Mouse (Mus musculus) MEL (cell line): ENCODE measurements at regions not wholly inside any gene's neighbourhood (a gene's known extent, or its start where the extent isn't known, plus 50 kb on each side); places are given as distances from the start of the nearest gene placed in this dataset.

Experiments
- DNase-seq: peaks from one replicate; pipeline ENCODE4 v3.0.0; 2011; ENCODE audit warnings: low read depth, low spot score
- H3K27ac ChIP-seq: 2 replicates; pipeline ENCODE4 v1.5.1; 2012; ENCODE audit warnings: low read depth, mild to moderate bottlenecking, control low read depth, low read length, moderate library complexity; ENCODE audit not compliant: control insufficient read depth
- H3K27me3 ChIP-seq, 2 experiments: fragments of 150-350 bp in 1 of 2; sonication (generic) in 1 of 2; 2 replicates each; pipeline ENCODE4 v1.6.1; 2012; ENCODE audit warnings: low read length in 2 of 2, mild to moderate bottlenecking in 2 of 2, improper control_type of control experiment in 1 of 2, moderate library complexity in 1 of 2; ENCODE audit not compliant: insufficient read depth in 2 of 2, control insufficient read depth in 1 of 2
- H3K36me3 ChIP-seq, 2 experiments: 2 replicates each; pipeline ENCODE4 v1.6.1; 2012 to 2014; ENCODE audit warnings: low read length in 2 of 2, improper control_type of control experiment in 1 of 2, inconsistent platforms in 1 of 2, mild to moderate bottlenecking in 1 of 2; ENCODE audit not compliant: insufficient read depth in 2 of 2, control insufficient read depth in 1 of 2
- H3K4me1 ChIP-seq, 2 experiments: fragments of 150-350 bp in 1 of 2; sonication (generic) in 1 of 2; 2 replicates each; pipeline ENCODE4 v1.6.1; 2012; ENCODE audit warnings: low read length in 2 of 2, improper control_type of control experiment in 1 of 2, mild to moderate bottlenecking in 1 of 2; ENCODE audit not compliant: insufficient read depth in 2 of 2, control insufficient read depth in 1 of 2
- H3K4me3 ChIP-seq, 2 experiments: fragments of 150-350 bp in 1 of 2; sonication (generic) in 1 of 2; 2 replicates each; pipeline ENCODE4 v1.5.1; 2012; ENCODE audit warnings: low read depth in 2 of 2, low read length in 2 of 2, mild to moderate bottlenecking in 2 of 2, moderate library complexity in 2 of 2, control low read depth in 1 of 2, improper control_type of control experiment in 1 of 2; ENCODE audit not compliant: control insufficient read depth in 1 of 2, insufficient read depth in 1 of 2
- H3K79me2 ChIP-seq: 2 replicates; pipeline ENCODE4 v1.6.1; 2012; ENCODE audit warnings: mild to moderate bottlenecking, low read length, moderate library complexity; ENCODE audit not compliant: control insufficient read depth, poor library complexity, insufficient read depth
- H3K9ac ChIP-seq: 2 replicates; pipeline ENCODE4 v1.6.1; 2012; ENCODE audit warnings: low read depth, mild to moderate bottlenecking, control low read depth, low read length, moderate library complexity; ENCODE audit not compliant: control insufficient read depth, poor library complexity, severe bottlenecking
- H3K9me3 ChIP-seq: fragments of 150-350 bp; sonication (generic); replicated peaks from 2 replicates; pipeline ENCODE4 v1.6.1; 2012; ENCODE audit warnings: mild to moderate bottlenecking, low read length, improper control_type of control experiment, moderate library complexity; ENCODE audit not compliant: insufficient read depth
- EP300 ChIP-seq, 2 experiments: IDR thresholded peaks; 2 replicates each; pipeline ENCODE4 v1.6.1; 2011; ENCODE audit warnings: improper control_type of control experiment in 2 of 2, low read length in 2 of 2, low read depth in 1 of 2, mild to moderate bottlenecking in 1 of 2
- ETS1 ChIP-seq: IDR thresholded peaks from 2 replicates; pipeline ENCODE4 v1.6.1; 2012; ENCODE audit warnings: low read depth, mild to moderate bottlenecking, inconsistent platforms, low read length, improper control_type of control experiment, moderate library complexity
- GABPA ChIP-seq: IDR thresholded peaks from 2 replicates; pipeline ENCODE4 v1.6.1; 2012; ENCODE audit warnings: low read depth, mild to moderate bottlenecking, inconsistent platforms, low read length, improper control_type of control experiment, moderate library complexity
- HCFC1 ChIP-seq: IDR thresholded peaks from 2 replicates; pipeline ENCODE4 v1.6.1; 2012; ENCODE audit warnings: low read depth, mild to moderate bottlenecking, inconsistent platforms, low read length, improper control_type of control experiment, moderate library complexity
- KAT2A ChIP-seq: conservative IDR thresholded peaks from 2 replicates; pipeline ENCODE4 v1.6.1; 2012; ENCODE audit warnings: low read depth, low read length, improper control_type of control experiment, inconsistent platforms
- MAX ChIP-seq: IDR thresholded peaks from 2 replicates; pipeline ENCODE4 v1.6.1; 2011; ENCODE audit warnings: low read length, improper control_type of control experiment
- MEF2A ChIP-seq: IDR thresholded peaks from 2 replicates; pipeline ENCODE4 v1.6.1; 2014; ENCODE audit warnings: low read depth, mild to moderate bottlenecking, inconsistent platforms, low read length, improper control_type of control experiment; ENCODE audit not compliant: poor library complexity, insufficient replicate concordance, severe bottlenecking; ENCODE audit errors: extremely low read depth
- MYC ChIP-seq: IDR thresholded peaks from 2 replicates; pipeline ENCODE4 v1.6.1; 2011; ENCODE audit warnings: low read depth, mild to moderate bottlenecking, low read length, improper control_type of control experiment, moderate library complexity
- POLR2A ChIP-seq, 2 experiments: IDR thresholded peaks; 2 replicates each; pipeline ENCODE4 v1.6.1; 2011 to 2012; ENCODE audit warnings: low read length in 2 of 2, mild to moderate bottlenecking in 2 of 2, control low read depth in 1 of 2, improper control_type of control experiment in 1 of 2, low read depth in 1 of 2, moderate library complexity in 1 of 2; ENCODE audit not compliant: control insufficient read depth in 1 of 2, insufficient read depth in 1 of 2, poor library complexity in 1 of 2
- POLR2AphosphoS2 ChIP-seq: IDR thresholded peaks from 2 replicates; pipeline ENCODE4 v1.6.1; 2011; ENCODE audit warnings: low read length, improper control_type of control experiment
- POLR2AphosphoS5 ChIP-seq: IDR thresholded peaks from 2 replicates; pipeline ENCODE4 v1.6.1; 2012; ENCODE audit warnings: low read depth, borderline replicate concordance, mild to moderate bottlenecking, inconsistent platforms, low read length, moderate library complexity, mixed read lengths
- RAD21 ChIP-seq: IDR thresholded peaks from 2 replicates; pipeline ENCODE4 v1.6.1; 2011; ENCODE audit warnings: mild to moderate bottlenecking, low read depth, low read length, improper control_type of control experiment
- RCOR1 ChIP-seq: IDR thresholded peaks from 2 replicates; pipeline ENCODE4 v1.6.1; 2012; ENCODE audit warnings: low read depth, mild to moderate bottlenecking, inconsistent platforms, low read length, improper control_type of control experiment
- SIN3A ChIP-seq: IDR thresholded peaks from 2 replicates; pipeline ENCODE4 v1.6.1; 2012; ENCODE audit warnings: low read length, improper control_type of control experiment, inconsistent platforms
- TAL1 ChIP-seq: IDR thresholded peaks from 2 replicates; pipeline ENCODE4 v1.6.1; 2012; ENCODE audit warnings: mild to moderate bottlenecking, inconsistent platforms, low read length, moderate library complexity, mixed read lengths
- TCF12 ChIP-seq: IDR thresholded peaks from 2 replicates; pipeline ENCODE4 v1.6.1; 2014; ENCODE audit warnings: low read depth, mild to moderate bottlenecking, inconsistent platforms, low read length, improper control_type of control experiment, moderate library complexity
- ZKSCAN1 ChIP-seq: IDR thresholded peaks from 2 replicates; pipeline ENCODE4 v1.6.1; 2012; ENCODE audit warnings: low read depth, mild to moderate bottlenecking, inconsistent platforms, low read length, improper control_type of control experiment, moderate library complexity

GRCm38 (mm10) chr2:128263880-128264279, 138.0 kb downstream of the Bcl2l11 start:
- TF ChIP-seq GABPA: no peak
- TF ChIP-seq EP300 (IDR thresholded peaks at IDR 0.05; ENCODE audit: low read depth in 1 of 2, low read length in 2 of 2): no peak
- TF ChIP-seq SIN3A: no peak
- no peak for TF ChIP-seq MEF2A
- no peak for TF ChIP-seq MYC
- TF ChIP-seq MAX: no peak
- TF ChIP-seq KAT2A: no peak
- TF ChIP-seq RCOR1: no peak
- no peak for TF ChIP-seq HCFC1
- no peak for TF ChIP-seq ETS1
- TF ChIP-seq RAD21: no peak
- no peak for TF ChIP-seq POLR2AphosphoS2
- TF ChIP-seq TAL1: no peak
- no peak for TF ChIP-seq TCF12
- no peak for TF ChIP-seq POLR2AphosphoS5
- Histone ChIP-seq H3K36me3 (no peaks in the 10 kb centered on the region), H3K79me2 (no peaks in the 10 kb centered on the region), H3K4me3 (no peak overlapping the region), H3K9ac (no peak overlapping the region), H3K27me3 (peaks cover 0 to 2% of the 10 kb centered on the region in 2 experiments; a peak in 3 of 4 replicates), H3K9me3 (no peaks in the 10 kb centered on the region), H3K4me1 (no peaks in the 10 kb centered on the region), H3K27ac (no peak overlapping the region)
- no peak for DNase-seq

DNA sequence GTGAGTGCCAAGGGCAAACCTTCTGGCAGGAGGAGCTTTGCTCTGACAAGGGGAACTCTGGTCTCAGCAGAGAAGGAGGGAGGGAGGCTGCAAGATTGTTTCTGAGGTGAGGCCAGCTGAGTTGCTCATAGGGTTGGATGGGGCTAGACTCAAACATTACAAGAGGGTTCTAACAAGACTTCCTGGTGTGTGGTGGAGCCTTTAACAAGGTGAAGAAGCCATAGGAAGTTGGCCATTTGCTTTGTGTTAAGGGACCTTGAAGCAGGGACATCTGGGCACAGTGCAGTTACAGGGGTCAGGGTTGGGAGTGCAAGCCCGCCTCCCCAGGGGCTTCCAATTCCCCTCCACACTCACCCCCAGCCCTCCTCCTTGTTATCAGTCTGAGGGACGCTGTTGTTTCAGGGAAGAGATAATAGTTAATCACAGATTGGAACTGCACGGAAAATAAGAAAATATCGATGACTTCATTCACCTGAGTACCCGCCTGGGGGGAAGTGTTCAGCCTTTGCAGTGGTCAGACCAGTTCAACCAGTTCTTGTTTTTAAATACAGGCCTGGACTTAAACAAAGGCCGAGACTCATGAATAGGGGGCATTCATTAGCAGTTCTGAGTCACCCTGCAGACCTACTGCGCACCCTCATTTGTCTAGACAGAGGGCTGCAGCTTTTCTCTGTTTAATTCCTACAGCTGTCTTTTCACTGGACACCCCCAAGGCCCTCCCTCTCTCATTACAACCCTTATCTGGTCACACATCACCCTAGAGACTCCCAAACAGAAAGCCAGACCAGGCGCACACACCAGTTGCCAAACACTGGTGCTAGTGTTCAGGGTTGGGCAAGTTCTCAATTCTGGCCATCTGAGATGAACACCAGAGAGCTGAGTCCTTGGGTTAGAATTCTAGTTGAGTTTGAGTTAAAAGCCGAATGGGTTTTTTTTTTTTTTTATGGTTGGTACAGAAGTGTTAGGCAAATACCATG, 139.5 kb downstream of the Bcl2l11 start:
- TF ChIP-seq ZKSCAN1 (0 out of 2 replicates have a peak, but pooled peaks have one; percentile 35), POLR2A (IDR thresholded peaks at IDR 0.05; ENCODE audit: control insufficient read depth in 1 of 2, insufficient read depth in 1 of 2, low read depth in 1 of 2, low read length in 2 of 2, poor library complexity in 1 of 2) (no peak)
- H3K9me3 ChIP-seq: no peaks in the 10 kb centered on the region
- H3K4me1 ChIP-seq: no peaks in the 10 kb centered on the region
- DNase-seq: no peak
- H3K79me2 ChIP-seq: no peaks in the 10 kb centered on the region
- no peak overlapping the region for H3K27ac ChIP-seq
- H3K9ac ChIP-seq: no peak overlapping the region
- no peaks in the 10 kb centered on the region for H3K36me3 ChIP-seq
- H3K27me3 ChIP-seq: peaks cover 0 to 2% of the 10 kb centered on the region in 2 experiments; a peak in 3 of 4 replicates
- H3K4me3 ChIP-seq: no peak overlapping the region
